Mouse (Mus musculus) right cerebral cortex, postnatal 10 days (tissue): Measurements from ENCODE around the gene Mtch1.
"Not testable (repeated sequence)": the region's sequence is repeated elsewhere in the genome, so short reads cannot be mapped to it uniquely, and the experiment has no call there.

Experiments
- DNase-seq, 2 experiments: peaks; one replicate each; pipeline ENCODE4 v3.0.0; 2021; ENCODE audit warnings: low spot score in 2 of 2

The Mtch1 gene

GRCm38 (mm10) chr17:29361982-29362691, 14.4 kb upstream of the Mtch1 start:
- DNase-seq, result peak in 1 of 2 experiments; percentile 56

GRCm38 (mm10) chr17:29360761-29361221, 13.1 kb upstream of the Mtch1 start, which contains the start of gene Fgd2:
Fgd2 (plus strand) TSS chr17:29360914.
- no peak for DNase-seq

DNA sequence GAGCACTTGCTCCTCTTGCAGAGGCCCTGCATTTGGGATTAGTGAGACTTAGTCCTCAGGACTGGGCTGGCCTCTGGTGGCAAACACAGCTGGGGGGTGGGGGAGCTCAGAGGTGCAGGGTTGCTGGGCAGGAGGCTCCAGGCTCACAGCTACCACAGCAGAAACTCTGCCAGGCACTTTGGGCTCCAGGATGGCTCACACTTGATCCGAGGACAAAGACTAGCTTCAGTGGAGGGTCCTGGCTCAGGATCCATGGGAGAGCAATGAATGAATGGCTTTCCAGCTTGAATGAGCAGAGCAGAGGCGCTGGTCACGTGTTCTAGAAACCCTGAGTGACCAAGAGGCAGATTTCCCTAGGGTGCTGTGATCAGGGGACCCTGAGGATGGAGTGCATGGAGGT, 11.2 kb upstream of the Mtch1 start:
- DNase-seq, result peak; percentile 62 to 71

DNA sequence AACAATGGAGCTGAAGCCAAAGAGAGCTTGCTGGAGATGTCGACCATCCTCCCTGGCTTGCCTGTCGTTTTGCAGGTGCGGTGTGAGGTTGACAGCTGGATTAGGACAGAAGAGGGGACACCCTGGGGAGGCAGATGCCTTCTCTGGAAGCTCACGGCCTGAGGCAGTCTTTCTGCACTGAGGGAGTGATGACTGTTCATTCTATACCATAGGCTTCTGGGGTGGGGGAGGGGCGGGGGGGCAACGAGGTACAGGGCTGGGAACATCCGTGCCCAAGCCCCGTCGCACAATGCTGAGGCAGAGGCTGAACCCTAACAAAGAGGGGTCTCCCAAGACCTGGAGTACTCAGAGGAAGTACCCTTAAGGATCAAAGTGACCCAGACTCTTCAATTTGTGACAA, 9.1 kb upstream of the Mtch1 start:
- DNase-seq, result no peak

DNA sequence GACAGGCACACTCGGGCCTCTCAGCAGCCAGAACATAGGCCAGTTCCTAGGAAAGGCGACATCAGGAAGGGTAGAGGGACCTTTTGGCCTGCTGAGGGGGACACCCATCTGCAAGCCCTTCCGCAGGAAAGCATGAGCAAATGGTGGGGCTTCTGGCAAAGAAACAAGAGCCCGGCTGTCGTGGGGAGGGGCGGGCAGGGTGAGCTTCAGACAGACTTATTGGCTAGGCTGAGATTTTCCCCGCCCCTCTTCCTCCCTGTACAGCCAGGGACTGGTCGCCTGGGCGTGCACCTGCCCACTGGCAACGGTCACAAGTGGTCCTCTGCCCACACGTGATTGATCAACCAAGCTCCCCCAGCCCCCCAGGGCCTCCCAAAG, 8.7 kb upstream of the Mtch1 start:
- peak; percentile 83 to 88 for DNase-seq

DNA sequence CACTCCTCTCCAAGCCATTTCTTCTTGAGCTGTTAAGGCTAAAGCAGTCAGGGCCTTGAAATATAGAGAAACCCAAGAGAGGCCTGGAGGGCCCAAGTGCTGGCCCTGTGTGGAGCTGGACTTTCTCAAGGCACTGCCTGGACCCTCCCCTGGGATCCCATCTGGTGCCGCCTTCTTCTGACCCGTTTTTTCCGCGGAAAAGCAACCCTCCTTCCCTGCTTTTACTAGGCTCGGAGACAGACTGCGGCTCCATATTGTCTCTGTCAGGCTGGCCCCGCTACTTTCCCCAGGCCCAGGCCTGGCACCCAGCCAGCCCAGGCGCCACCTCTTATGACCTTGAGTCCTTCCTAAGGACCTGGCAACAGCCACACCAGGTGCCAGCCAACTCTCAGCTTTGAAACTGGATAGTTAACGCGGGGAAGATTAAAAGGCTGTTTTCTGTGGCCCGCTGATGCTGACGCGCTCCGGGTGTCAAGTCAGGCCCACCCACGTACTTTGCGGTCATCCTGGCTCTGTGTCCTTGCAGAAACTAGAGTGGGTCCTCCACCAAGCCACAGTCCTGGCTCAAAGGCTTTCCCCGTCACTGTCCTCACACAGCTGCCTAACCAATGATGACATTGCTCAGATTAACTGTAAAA, 8.2 kb upstream of the Mtch1 start:
- peak; percentile 69 to 70 for DNase-seq

- no peak for DNase-seq
Observed at GRCm38 (mm10) chr17:29355461-29355840, 7.7 kb upstream of the Mtch1 start.

DNA sequence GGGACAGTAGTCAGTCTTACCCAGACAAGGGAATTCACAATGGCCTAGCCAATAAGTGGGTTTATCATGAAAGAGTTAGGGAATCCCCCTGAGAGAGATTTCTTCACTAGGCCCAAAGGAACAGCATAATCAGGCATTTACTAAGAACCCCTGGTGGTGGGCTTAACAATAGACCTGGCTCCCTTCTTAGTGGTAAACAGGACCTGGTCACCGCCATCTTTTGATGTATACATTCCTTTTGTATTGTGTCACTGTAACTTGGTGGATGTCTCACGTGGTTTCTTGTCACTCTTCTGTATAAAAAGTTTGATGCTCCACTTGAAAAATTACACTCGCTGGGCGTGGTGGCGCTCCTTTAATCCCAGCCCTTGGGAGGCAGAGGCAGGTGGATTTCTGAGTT, 3.3 kb upstream of the Mtch1 start:
- not testable (repeated sequence) for DNase-seq

DNA sequence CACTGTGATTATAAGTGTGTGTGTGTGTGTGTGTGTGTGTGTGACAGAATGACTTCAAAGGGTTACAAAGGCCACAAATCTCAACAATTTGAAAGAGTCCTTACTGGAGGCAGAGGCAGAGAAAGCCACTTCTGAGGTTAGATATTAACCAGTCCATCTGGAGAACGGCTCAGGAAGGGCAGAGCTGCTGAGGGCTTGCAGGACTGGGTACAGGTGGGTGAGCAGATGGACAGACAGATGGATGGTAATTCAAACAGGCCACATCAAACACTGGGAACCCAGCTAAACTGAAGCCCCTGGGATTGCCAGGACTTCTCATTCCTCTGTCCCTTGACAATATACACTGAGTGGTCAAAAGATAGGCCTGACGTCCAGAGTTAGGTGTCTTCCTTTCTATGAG, 1.3 kb upstream of the Mtch1 start:
- no peak for DNase-seq

- DNase-seq, result peak; percentile 73 to 79
Observed at GRCm38 (mm10) chr17:29347126-29347644, 549 bp downstream of the Mtch1 start.

DNA sequence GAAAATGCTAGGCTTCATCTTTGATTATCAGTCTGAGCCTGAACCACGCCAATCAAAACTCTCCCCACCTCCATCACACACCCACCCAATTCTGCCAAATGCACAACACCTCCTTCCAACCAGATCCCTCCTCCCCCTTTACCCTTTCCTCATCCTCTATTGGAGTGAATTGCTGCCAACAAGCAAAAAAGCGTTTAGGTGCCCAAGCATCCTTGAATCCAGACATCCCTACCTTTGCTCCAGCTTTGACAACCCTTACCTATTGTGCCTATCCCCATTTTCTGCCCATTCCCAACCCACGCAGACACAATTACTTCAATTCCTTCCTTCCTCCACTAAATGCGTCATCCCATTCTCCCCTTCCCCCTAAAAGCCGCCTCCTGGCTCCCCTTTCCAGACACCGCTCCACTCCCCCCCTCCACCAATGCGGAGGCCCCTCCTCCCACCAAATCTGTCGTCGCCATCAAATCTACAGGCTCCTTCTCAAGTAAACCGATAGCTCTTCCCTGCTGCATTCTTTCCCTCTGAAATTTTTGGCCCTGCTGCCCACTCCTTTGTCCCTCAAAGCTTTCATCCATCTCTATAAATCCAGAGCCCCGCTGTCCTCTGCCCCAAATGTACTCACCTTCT, 1.1 kb downstream of the Mtch1 start:
- peak; percentile 80 to 81 for DNase-seq

- peak in 1 of 2 experiments; percentile 39 for DNase-seq
Observed at GRCm38 (mm10) chr17:29345272-29345671, 2.5 kb downstream of the Mtch1 start.

GRCm38 (mm10) chr17:29343241-29343640, 4.5 kb downstream of the Mtch1 start:
- DNase-seq, result no peak

GRCm38 (mm10) chr17:29342010-29342910, 5.5 kb downstream of the Mtch1 start:
- DNase-seq, result peak; percentile 30 to 55

GRCm38 (mm10) chr17:29341591-29342003, 6.1 kb downstream of the Mtch1 start:
- DNase-seq, result peak in 1 of 2 experiments; percentile 55

DNA sequence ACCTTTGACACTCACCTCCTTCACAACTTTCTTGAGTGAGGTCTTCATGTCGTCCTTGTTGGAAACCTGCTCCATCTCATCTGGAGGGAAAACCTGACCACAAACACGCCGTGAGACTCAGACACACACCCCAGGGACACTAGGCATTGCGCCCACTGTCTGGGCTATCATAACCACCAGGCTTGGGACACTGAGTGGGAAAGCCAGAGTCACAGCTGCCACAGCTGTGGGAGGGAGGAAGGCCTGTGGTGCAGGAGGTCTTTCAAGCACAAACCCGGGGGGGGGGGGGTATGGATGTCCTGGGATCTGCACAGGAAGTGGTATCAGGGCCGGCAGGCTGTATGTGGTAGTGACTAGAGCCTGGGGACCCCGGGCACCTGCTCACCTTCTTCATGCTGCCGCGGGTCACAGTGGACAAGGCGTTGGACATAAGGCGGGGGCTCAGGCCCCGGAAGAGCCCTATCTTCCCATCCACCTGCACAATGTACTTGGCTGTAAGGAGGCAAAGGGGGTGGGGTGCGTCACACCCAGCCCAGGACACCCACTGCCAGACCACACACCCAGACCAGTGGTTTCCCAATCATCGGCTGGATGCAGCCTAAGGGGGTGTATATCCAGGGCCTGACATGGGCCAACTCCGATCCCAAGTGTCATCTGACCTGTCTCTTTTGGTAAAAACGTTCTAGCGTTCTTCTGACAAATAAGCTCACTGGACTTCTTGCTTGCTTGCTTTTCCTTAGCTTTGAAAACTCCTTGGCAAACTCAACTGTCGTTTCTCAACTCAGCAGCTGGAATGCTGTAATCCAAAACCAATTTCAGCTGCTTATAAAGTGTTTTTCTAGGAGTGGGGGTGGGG, 7.1 kb downstream of the Mtch1 start:
- no peak for DNase-seq

DNA sequence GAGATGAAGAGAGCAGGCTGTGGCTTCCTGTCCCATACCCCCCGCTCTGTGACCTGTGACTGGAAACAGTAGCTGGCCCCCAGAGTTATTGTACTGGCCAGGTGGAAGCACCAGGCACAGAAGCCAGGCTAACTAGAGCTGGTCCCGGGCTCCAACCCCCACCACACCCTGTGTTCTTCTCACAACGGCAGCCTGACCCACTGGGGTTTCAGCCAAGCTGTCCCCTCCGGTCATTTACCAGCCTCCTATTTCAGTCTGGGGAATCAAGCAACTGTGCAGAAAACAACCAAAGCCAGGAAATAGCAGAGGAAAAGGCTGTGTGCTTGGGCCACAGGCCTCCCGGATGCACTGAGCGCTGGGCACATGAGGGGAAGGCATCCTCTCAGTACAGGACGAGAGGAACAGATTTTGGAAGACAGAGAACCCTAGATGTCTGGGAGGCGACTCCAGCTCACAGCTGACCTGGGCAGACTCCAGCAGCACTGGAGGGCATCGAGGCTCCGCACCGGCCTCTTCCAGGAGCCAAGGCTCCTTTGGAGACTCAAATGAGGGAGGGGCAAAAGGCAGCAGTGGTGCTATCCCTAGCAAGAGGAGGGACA, 8.5 kb downstream of the Mtch1 start:
- peak; percentile 61 to 65 for DNase-seq

- DNase-seq, result peak; percentile 75 to 82
Observed at GRCm38 (mm10) chr17:29337979-29338823, 9.5 kb downstream of the Mtch1 start.
